Mouse (Mus musculus) hindbrain, embryonic 10.5 days (tissue): ENCODE results near the gene Megf6. TPM values are rescaled to one million over a fixed set of nuclear protein-coding genes. Genes with fewer than 3 reads are reported as not detected.

Source experiments
- DNase-seq: peaks from one replicate; pipeline ENCODE4 v3.0.0-alpha.2; 2017; ENCODE audit warnings: low spot score
- H3K27ac ChIP-seq: fragments of 300-500 bp; sonication (generic); 2 replicates; pipeline ENCODE4 v1.5.1; 2016; ENCODE audit warnings: mild to moderate bottlenecking, moderate library complexity
- H3K27me3 ChIP-seq: fragments of 300-500 bp; sonication (generic); 2 replicates; pipeline ENCODE4 v1.6.1; 2016; ENCODE audit warnings: mild to moderate bottlenecking; ENCODE audit not compliant: poor library complexity, insufficient read depth, severe bottlenecking
- H3K36me3 ChIP-seq: fragments of 300-500 bp; sonication (generic); 2 replicates; pipeline ENCODE4 v1.6.1; 2016; ENCODE audit warnings: mild to moderate bottlenecking, moderate library complexity
- H3K4me1 ChIP-seq: fragments of 300-500 bp; sonication (generic); replicated peaks from 2 replicates; pipeline ENCODE4 v1.6.1; 2016; ENCODE audit warnings: mild to moderate bottlenecking
- H3K4me3 ChIP-seq: fragments of 300-500 bp; sonication (generic); 2 replicates; pipeline ENCODE4 v1.5.1; 2016; ENCODE audit warnings: mild to moderate bottlenecking, moderate library complexity
- H3K9me3 ChIP-seq: fragments of 300-500 bp; sonication (generic); 2 replicates; pipeline ENCODE4 v1.6.1; 2016; ENCODE audit warnings: mild to moderate bottlenecking, moderate library complexity
- WGBS: fragments of 180-500 bp; shearing (Covaris S2); methylation state at CpG from one replicate; pipeline ENCODE4 v1.1.7; 2016; 5-methylcytosine and 5-hydroxymethylcytosine counted together
- polyA plus RNA-seq: library from polyadenylated mRNA; unstranded; fragments of >200 nt; fragmentation: Nextera tagmentation; extraction: Ambion mirVana; gene quantifications from 2 replicates; pipeline ENCODE4 v1.2.1, GENCODE M21; 2016

Gene Megf6
- polyA plus RNA-seq, 1 experiment from 2014 or later, result 28.2 TPM

GRCm38 (mm10) chr4:154167053-154167452 is 3.5 kb upstream of the Megf6 start:
- no peaks in the 10 kb centered on the region for H3K36me3 ChIP-seq
- 26% methylated on average over 5 of the region's 5 CpGs for WGBS
- peak; percentile 70 for DNase-seq

GRCm38 (mm10) chr4:154170021-154170420 is 509 bp upstream of the Megf6 start:
- DNase-seq, result no peak
- Histone ChIP-seq H3K27me3 (peaks cover 55% of the 10 kb centered on the region), H3K9me3 (no peaks in the 10 kb centered on the region), H3K36me3 (no peaks in the 10 kb centered on the region), H3K4me1 (peaks cover 57% of the 10 kb centered on the region), H3K4me3 (peak overlapping the region; percentile 66), H3K27ac (peak overlapping the region; percentile 84)
- 2% methylated on average over 15 of the region's 15 CpGs for WGBS

More at GRCm38 (mm10) chr4:154167053-154167452, 3.5 kb upstream of the Megf6 start:
- no peaks in the 10 kb centered on the region for H3K9me3 ChIP-seq
- no peak overlapping the region for H3K27ac ChIP-seq
- H3K27me3 ChIP-seq, result peaks cover 42% of the 10 kb centered on the region
- peaks cover 27% of the 10 kb centered on the region for H3K4me1 ChIP-seq
- H3K4me3 ChIP-seq, result no peak overlapping the region

- peaks cover 70% of the 10 kb centered on the region for H3K4me1 ChIP-seq
- 1% methylated on average over 37 of the region's 37 CpGs for WGBS
- peak overlapping the region; percentile 66 for H3K4me3 ChIP-seq
- peaks cover 55% of the 10 kb centered on the region for H3K27me3 ChIP-seq
- H3K36me3 ChIP-seq, result no peaks in the 10 kb centered on the region
- peak overlapping the region; percentile 84 for H3K27ac ChIP-seq
- no peaks in the 10 kb centered on the region for H3K9me3 ChIP-seq
- DNase-seq, result peak; percentile 69
These were observed 811 bp downstream of the Megf6 start for GRCm38 (mm10) chr4:154171151-154171930.

- Histone ChIP-seq H3K9me3 (no peaks in the 10 kb centered on the region), H3K27ac (peak overlapping the region; percentile 84; the same call in 1 of the 2 replicates), H3K4me3 (peak overlapping the region; percentile 66), H3K27me3 (peaks cover 55% of the 10 kb centered on the region), H3K36me3 (peaks cover 1% of the 10 kb centered on the region; the same call in 1 of the 2 replicates), H3K4me1 (peaks cover 77% of the 10 kb centered on the region)
- DNase-seq, result no peak
- WGBS, result 36% methylated on average over 13 of the region's 13 CpGs
These were observed 1.5 kb downstream of the Megf6 start for GRCm38 (mm10) chr4:154171931-154172604.

- no peak for DNase-seq
- Histone ChIP-seq H3K9me3 (no peaks in the 10 kb centered on the region), H3K27me3 (peaks cover 11% of the 10 kb centered on the region), H3K36me3 (peaks cover 29% of the 10 kb centered on the region), H3K27ac (no peak overlapping the region), H3K4me1 (peaks cover 64% of the 10 kb centered on the region), H3K4me3 (no peak overlapping the region)
- 61% methylated on average over 8 of the region's 8 CpGs for WGBS
These were observed 6.7 kb downstream of the Megf6 start for GRCm38 (mm10) chr4:154177257-154177656.

- Histone ChIP-seq H3K4me3 (no peak overlapping the region), H3K27me3 (no peaks in the 10 kb centered on the region), H3K36me3 (peaks cover 57% of the 10 kb centered on the region), H3K4me1 (peaks cover 29% of the 10 kb centered on the region), H3K9me3 (no peaks in the 10 kb centered on the region), H3K27ac (no peak overlapping the region)
- WGBS, result 93% methylated on average over 7 of the region's 7 CpGs
- DNase-seq, result no peak
These were observed 10.5 kb downstream of the Megf6 start for GRCm38 (mm10) chr4:154181001-154181400.

- no peak overlapping the region for H3K4me3 ChIP-seq
- H3K27me3 ChIP-seq, result no peaks in the 10 kb centered on the region
- H3K27ac ChIP-seq, result no peak overlapping the region
- H3K9me3 ChIP-seq, result no peaks in the 10 kb centered on the region
- no peak for DNase-seq
- 80% methylated on average over 5 of the region's 5 CpGs for WGBS
- peaks cover 41% of the 10 kb centered on the region for H3K36me3 ChIP-seq
- H3K4me1 ChIP-seq, result peaks cover 13% of the 10 kb centered on the region
These were observed 13.0 kb downstream of the Megf6 start for GRCm38 (mm10) chr4:154183566-154183965.

GRCm38 (mm10) chr4:154185001-154185400 is 14.5 kb downstream of the Megf6 start:
- DNase-seq, result no peak
- H3K4me1 ChIP-seq, result peaks cover 15% of the 10 kb centered on the region
- no peaks in the 10 kb centered on the region for H3K9me3 ChIP-seq
- H3K27me3 ChIP-seq, result no peaks in the 10 kb centered on the region
- no peak overlapping the region for H3K4me3 ChIP-seq
- H3K36me3 ChIP-seq, result peaks cover 35% of the 10 kb centered on the region
- WGBS, result 78% methylated on average over 5 of the region's 5 CpGs
- H3K27ac ChIP-seq, result no peak overlapping the region

GRCm38 (mm10) chr4:154186002-154186537 is 15.5 kb downstream of the Megf6 start:
- H3K9me3 ChIP-seq, result no peaks in the 10 kb centered on the region
- WGBS, result 85% methylated on average over 11 of the region's 11 CpGs
- DNase-seq, result no peak
- peaks cover 15% of the 10 kb centered on the region for H3K4me1 ChIP-seq
- no peak overlapping the region for H3K4me3 ChIP-seq
- H3K27me3 ChIP-seq, result no peaks in the 10 kb centered on the region
- no peak overlapping the region for H3K27ac ChIP-seq
- H3K36me3 ChIP-seq, result peaks cover 38% of the 10 kb centered on the region

- WGBS, result 70% methylated on average over 8 of the region's 8 CpGs
- H3K36me3 ChIP-seq, result peaks cover 37% of the 10 kb centered on the region
- H3K9me3 ChIP-seq, result no peaks in the 10 kb centered on the region
These were observed 18.4 kb downstream of the Megf6 start for GRCm38 (mm10) chr4:154188948-154189347.

GRCm38 (mm10) chr4:154197961-154198360 is 27.4 kb downstream of the Megf6 start:
- WGBS, result 37% methylated on average over 6 of the region's 6 CpGs
- H3K27me3 ChIP-seq, result no peaks in the 10 kb centered on the region
- H3K4me1 ChIP-seq, result peaks cover 57% of the 10 kb centered on the region
- peak overlapping the region; percentile 91 for H3K27ac ChIP-seq
- peak; percentile 38 for DNase-seq
- H3K9me3 ChIP-seq, result peaks cover 2% of the 10 kb centered on the region; the same call in 1 of the 2 replicates
- H3K4me3 ChIP-seq, result no peak overlapping the region
- H3K36me3 ChIP-seq, result peaks cover 6% of the 10 kb centered on the region; the same call in 1 of the 2 replicates

More at GRCm38 (mm10) chr4:154188948-154189347, 18.4 kb downstream of the Megf6 start:
- H3K4me1 ChIP-seq, result peaks cover 12% of the 10 kb centered on the region
- DNase-seq, result no peak
- H3K27me3 ChIP-seq, result no peaks in the 10 kb centered on the region
- no peak overlapping the region for H3K4me3 ChIP-seq
- H3K27ac ChIP-seq, result no peak overlapping the region

GRCm38 (mm10) chr4:154198377-154198961 is 27.9 kb downstream of the Megf6 start:
- H3K4me3 ChIP-seq, result peak overlapping the region; percentile 12
- peak overlapping the region; percentile 91 for H3K27ac ChIP-seq
- no peaks in the 10 kb centered on the region for H3K27me3 ChIP-seq
- peak; percentile 62 for DNase-seq
- H3K4me1 ChIP-seq, result peaks cover 62% of the 10 kb centered on the region
- 17% methylated on average over 7 of the region's 7 CpGs for WGBS
- H3K36me3 ChIP-seq, result peaks cover 6% of the 10 kb centered on the region; the same call in 1 of the 2 replicates
- peaks cover 2% of the 10 kb centered on the region; the same call in 1 of the 2 replicates for H3K9me3 ChIP-seq
